Mouse (Mus musculus) midbrain, embryonic 11.5 days (tissue): ENCODE results near the gene Gm6034. TPM values are rescaled to one million over a fixed set of nuclear protein-coding genes. Genes with fewer than 3 reads are reported as not detected.
"Not testable (repeated sequence)": the region's sequence is repeated elsewhere in the genome, so short reads cannot be mapped to it uniquely, and the experiment has no call there.

ENCODE experiments used
- ATAC-seq: fragments of 200-750 bp; cut with Nextera tagmentation; 2 replicates; pipeline ENCODE4 v1.8.0; 2017; ENCODE audit warnings: moderate TSS enrichment, moderate library complexity; ENCODE audit not compliant: low FRiP score
- DNase-seq: peaks from one replicate; pipeline ENCODE4 v3.0.0; 2015; ENCODE audit warnings: low spot score; ENCODE audit errors: missing footprints
- H3K27ac ChIP-seq: fragments of 300-500 bp; sonication (generic); 2 replicates; pipeline ENCODE4 v1.5.1; 2014; ENCODE audit warnings: low read depth, low read length
- H3K27me3 ChIP-seq: fragments of 300-500 bp; sonication (generic); 2 replicates; pipeline ENCODE4 v1.6.1; 2014; ENCODE audit warnings: mild to moderate bottlenecking, low read length, moderate library complexity, mixed read lengths; ENCODE audit not compliant: control insufficient read depth, insufficient read depth
- H3K36me3 ChIP-seq: fragments of 300-500 bp; sonication (generic); 2 replicates; pipeline ENCODE4 v1.6.1; 2014; ENCODE audit warnings: mild to moderate bottlenecking, low read length, moderate library complexity, mixed read lengths; ENCODE audit not compliant: control insufficient read depth, insufficient read depth
- H3K4me1 ChIP-seq: fragments of 300-500 bp; sonication (generic); 2 replicates; pipeline ENCODE4 v1.6.1; 2014; ENCODE audit warnings: low read length; ENCODE audit not compliant: control insufficient read depth, insufficient read depth
- H3K4me2 ChIP-seq: fragments of 300-500 bp; sonication (generic); 2 replicates; pipeline ENCODE4 v1.6.1; 2014; ENCODE audit warnings: mild to moderate bottlenecking, moderate library complexity
- H3K4me3 ChIP-seq: fragments of 300-500 bp; sonication (generic); 2 replicates; pipeline ENCODE4 v1.5.1; 2014; ENCODE audit warnings: low read depth, low read length
- H3K9ac ChIP-seq: fragments of 300-500 bp; sonication (generic); 2 replicates; pipeline ENCODE4 v1.6.1; 2014; ENCODE audit warnings: low read length
- H3K9me3 ChIP-seq: fragments of 300-500 bp; sonication (generic); 2 replicates; pipeline ENCODE4 v1.6.1; 2016; ENCODE audit warnings: low read length; ENCODE audit not compliant: control insufficient read depth
- WGBS: fragments of 180-500 bp; shearing (Covaris S2); extraction: QIAGEN DNeasy Blood & Tissue Kit; methylation state at CpG from one replicate; pipeline ENCODE4 v1.1.7; 2014; 5-methylcytosine and 5-hydroxymethylcytosine counted together
- polyA plus RNA-seq: library from polyadenylated mRNA; unstranded; fragments of >200 nt; fragmentation: Nextera tagmentation; extraction: Ambion mirVana; gene quantifications from 2 replicates; pipeline ENCODE4 v1.2.1, GENCODE M21; 2014

The Gm6034 gene
- not detected in 2 replicates for polyA plus RNA-seq

GRCm38 (mm10) chr17:36042610-36043169 is at the start of gene Gm6034, which contains the start of gene H2-T22:
Gene Gm6034 (plus strand): TSS chr17:36042961.
Gene H2-T22 (minus strand): TSS chr17:36042747.
- DNase-seq (peak; percentile 92), ATAC-seq (peak; percentile 93)
- H3K27me3 ChIP-seq, H3K4me1 ChIP-seq, H3K9me3 ChIP-seq, H3K36me3 ChIP-seq, H3K27ac ChIP-seq: not testable (repeated sequence)
- H3K4me2 ChIP-seq = peak within 1 kb of the TSS; percentile 60
- H3K9ac ChIP-seq = peak within 1 kb of the TSS; percentile 40; the same call in 1 of the 2 replicates
- 1% methylated on average over 12 of the region's 12 CpGs for WGBS
- peak within 1 kb of the TSS; percentile 25 for H3K4me3 ChIP-seq

GRCm38 (mm10) chr17:35993675-35994074 is 49.1 kb upstream of the Gm6034 start:
- 9% methylated on average over 17 of the region's 17 CpGs for WGBS
- H3K4me3 ChIP-seq = peak overlapping the region; percentile 55; the same call in 1 of the 2 replicates
- DNase-seq (peak; percentile 98), ATAC-seq (peak; percentile 69)
- no peaks in the 10 kb centered on the region for H3K9me3 ChIP-seq
- H3K27ac ChIP-seq = no peak overlapping the region
- peaks cover 7% of the 10 kb centered on the region for H3K4me1 ChIP-seq
- peak overlapping the region; percentile 24; the same call in 1 of the 2 replicates for H3K4me2 ChIP-seq
- H3K27me3 ChIP-seq = no peaks in the 10 kb centered on the region
- 0 out of 2 replicates have a peak, but pooled peaks cover 2% of the 10 kb centered on the region for H3K36me3 ChIP-seq
- no peak overlapping the region for H3K9ac ChIP-seq

- Histone ChIP-seq H3K4me1 (peaks cover 7% of the 10 kb centered on the region), H3K9ac (peak overlapping the region; percentile 63), H3K27me3 (no peaks in the 10 kb centered on the region), H3K9me3 (no peaks in the 10 kb centered on the region), H3K4me3 (peak overlapping the region; percentile 55), H3K36me3 (0 out of 2 replicates have a peak, but pooled peaks cover 2% of the 10 kb centered on the region), H3K4me2 (peak overlapping the region; percentile 49), H3K27ac (no peak overlapping the region)
- DNase-seq (peak; percentile 95), ATAC-seq (peak; percentile 50; the same call in 1 of the 2 replicates)
- 5% methylated on average over 31 of the region's 31 CpGs for WGBS
Observed at GRCm38 (mm10) chr17:35994175-35994878, 48.4 kb upstream of the Gm6034 start.

- no peak overlapping the region for H3K27ac ChIP-seq
Observed at GRCm38 (mm10) chr17:35994879-35995240, 47.9 kb upstream of the Gm6034 start.

GRCm38 (mm10) chr17:35996949-35997348 is 45.8 kb upstream of the Gm6034 start:
- Histone ChIP-seq H3K27me3 (no peaks in the 10 kb centered on the region), H3K36me3 (no peaks in the 10 kb centered on the region), H3K9me3 (no peaks in the 10 kb centered on the region), H3K4me1 (peaks cover 7% of the 10 kb centered on the region), H3K9ac (no peak overlapping the region), H3K4me2 (no peak overlapping the region), H3K4me3 (no peak overlapping the region), H3K27ac (no peak overlapping the region)
- DNase-seq (peak; percentile 99), ATAC-seq (peak; percentile 69)
- 6% methylated on average over 11 of the region's 11 CpGs for WGBS

More at GRCm38 (mm10) chr17:35994879-35995240, 47.9 kb upstream of the Gm6034 start:
- H3K9me3 ChIP-seq = no peaks in the 10 kb centered on the region
- peak overlapping the region; percentile 49 for H3K4me2 ChIP-seq
- peak overlapping the region; percentile 55 for H3K4me3 ChIP-seq
- WGBS = 4% methylated on average over 14 of the region's 14 CpGs
- ATAC-seq = no peak
- H3K9ac ChIP-seq = peak overlapping the region; percentile 63
- H3K4me1 ChIP-seq = peaks cover 7% of the 10 kb centered on the region
- H3K27me3 ChIP-seq = no peaks in the 10 kb centered on the region
- peak; percentile 92 for DNase-seq
- no peaks in the 10 kb centered on the region for H3K36me3 ChIP-seq

GRCm38 (mm10) chr17:35997713-35998510 is 44.8 kb upstream of the Gm6034 start:
- Histone ChIP-seq H3K27me3 (no peaks in the 10 kb centered on the region), H3K9me3 (no peaks in the 10 kb centered on the region), H3K36me3 (no peaks in the 10 kb centered on the region), H3K9ac (no peak overlapping the region), H3K4me1 (peaks cover 7% of the 10 kb centered on the region), H3K4me2 (no peak overlapping the region), H3K4me3 (no peak overlapping the region), H3K27ac (no peak overlapping the region)
- ATAC-seq (no peak), DNase-seq (no peak)
- 56% methylated on average over 12 of the region's 12 CpGs for WGBS

GRCm38 (mm10) chr17:35998545-35999305 is 44.0 kb upstream of the Gm6034 start:
- H3K4me1 ChIP-seq = peaks cover 7% of the 10 kb centered on the region
- no peak overlapping the region for H3K4me3 ChIP-seq
- no peaks in the 10 kb centered on the region for H3K36me3 ChIP-seq
- DNase-seq = no peak
- 93% methylated on average over 6 of the region's 6 CpGs for WGBS
- H3K27ac ChIP-seq = no peak overlapping the region
- H3K9me3 ChIP-seq = no peaks in the 10 kb centered on the region
- no peaks in the 10 kb centered on the region for H3K27me3 ChIP-seq
- ATAC-seq = no peak
- no peak overlapping the region for H3K9ac ChIP-seq
- no peak overlapping the region for H3K4me2 ChIP-seq

- WGBS = 90% methylated on average over 7 of the region's 7 CpGs
- DNase-seq (no peak), ATAC-seq (no peak)
- Histone ChIP-seq H3K9me3 (no peaks in the 10 kb centered on the region), H3K27me3 (no peaks in the 10 kb centered on the region), H3K4me3 (no peak overlapping the region), H3K4me2 (no peak overlapping the region), H3K27ac (no peak overlapping the region), H3K36me3 (no peaks in the 10 kb centered on the region), H3K4me1 (peaks cover 7% of the 10 kb centered on the region), H3K9ac (no peak overlapping the region)
Observed at GRCm38 (mm10) chr17:35999356-35999755, 43.4 kb upstream of the Gm6034 start.
